Mouse (Mus musculus) liver, embryonic 13.5 days (tissue): ENCODE data around the gene Cobll1. TPM values are rescaled to one million over a fixed set of nuclear protein-coding genes. Genes with fewer than 3 reads are reported as not detected.

ENCODE experiments used
- ATAC-seq: fragments of 200-750 bp; cut with Nextera tagmentation; 2 replicates; pipeline ENCODE4 v1.8.0; 2017; ENCODE audit warnings: low read depth, mild to moderate bottlenecking, moderate number of reproducible peaks, moderate library complexity
- DNase-seq: peaks from one replicate; pipeline ENCODE4 v3.0.0; 2022
- H3K27ac ChIP-seq: fragments of 300-500 bp; sonication (generic); 2 replicates; pipeline ENCODE4 v1.5.1; 2015; ENCODE audit warnings: moderate library complexity, mild to moderate bottlenecking, inconsistent platforms
- H3K27me3 ChIP-seq: fragments of 300-500 bp; sonication (generic); 2 replicates; pipeline ENCODE4 v1.6.1; 2015; ENCODE audit warnings: mild to moderate bottlenecking, inconsistent platforms
- H3K36me3 ChIP-seq: fragments of 300-500 bp; sonication (generic); 2 replicates; pipeline ENCODE4 v1.6.1; 2015; ENCODE audit warnings: mild to moderate bottlenecking, inconsistent platforms
- H3K4me1 ChIP-seq: fragments of 300-500 bp; sonication (generic); replicated peaks from 2 replicates; pipeline ENCODE4 v1.6.1; 2015; ENCODE audit warnings: inconsistent platforms
- H3K4me2 ChIP-seq: fragments of 300-500 bp; sonication (generic); 2 replicates; pipeline ENCODE4 v1.6.1; 2015; ENCODE audit warnings: inconsistent platforms, mild to moderate bottlenecking, moderate library complexity
- H3K4me3 ChIP-seq: fragments of 300-500 bp; sonication (generic); replicated peaks from 2 replicates; pipeline ENCODE4 v1.5.1; 2015; ENCODE audit warnings: mild to moderate bottlenecking, inconsistent platforms
- H3K9ac ChIP-seq: fragments of 300-500 bp; sonication (generic); 2 replicates; pipeline ENCODE4 v1.6.1; 2015; ENCODE audit warnings: mild to moderate bottlenecking, inconsistent platforms
- H3K9me3 ChIP-seq: fragments of 300-500 bp; sonication (generic); replicated peaks from 2 replicates; pipeline ENCODE4 v1.6.1; 2016; ENCODE audit warnings: inconsistent platforms
- WGBS: fragments of 180-500 bp; shearing (Covaris S2); methylation state at CpG from one replicate; pipeline ENCODE4 v1.1.7; 2015; ENCODE audit not compliant: insufficient replicate concordance; 5-methylcytosine and 5-hydroxymethylcytosine counted together
- polyA plus RNA-seq: library from polyadenylated mRNA; unstranded; fragments of >200 nt; fragmentation: Nextera tagmentation; extraction: Ambion mirVana; gene quantifications from 2 replicates; pipeline ENCODE4 v1.2.1, GENCODE M21; 2015

The Cobll1 gene
- polyA plus RNA-seq, 1 experiment from 2014 or later, result 2.3 TPM

DNA sequence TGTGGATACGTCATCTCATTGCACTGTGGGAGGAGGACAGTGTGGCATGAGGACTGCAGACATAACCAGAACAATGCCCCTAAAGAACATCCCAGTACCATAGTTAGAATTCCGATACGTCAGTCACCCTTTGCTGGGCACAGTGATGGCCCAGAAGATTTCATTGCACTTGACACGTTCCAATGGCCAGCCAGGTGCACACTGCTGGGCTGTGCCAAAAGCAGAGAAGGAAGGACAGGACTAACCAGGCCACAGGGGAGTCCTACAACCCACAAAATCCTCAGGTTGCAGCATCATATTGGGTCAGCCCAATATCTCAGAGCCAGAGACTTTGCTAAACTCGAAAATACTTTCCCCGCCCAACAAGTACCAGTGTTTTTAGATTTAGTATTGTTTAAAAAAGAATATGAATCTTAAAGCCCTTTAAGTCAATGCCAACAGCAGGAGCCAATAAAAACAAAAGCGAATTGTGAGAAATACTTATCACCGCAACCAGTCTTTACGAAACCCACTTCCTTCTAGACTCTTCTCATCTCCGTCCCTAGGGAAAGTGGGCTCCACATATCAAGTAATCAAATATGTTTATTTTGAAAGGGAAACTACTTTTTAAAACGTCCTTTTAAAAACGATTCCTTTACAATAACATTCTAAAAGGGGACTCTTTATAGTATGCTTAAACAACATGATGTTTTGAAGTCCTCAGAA, 46.0 kb downstream of the Cobll1 start:
- Histone ChIP-seq H3K4me2 (no peak overlapping the region), H3K36me3 (no peaks in the 10 kb centered on the region), H3K27me3 (no peaks in the 10 kb centered on the region), H3K4me1 (peaks cover 13% of the 10 kb centered on the region; the same call in 1 of the 2 replicates), H3K4me3 (no peak overlapping the region), H3K27ac (no peak overlapping the region), H3K9ac (no peak overlapping the region), H3K9me3 (no peaks in the 10 kb centered on the region)
- DNase-seq, result no peak
- WGBS, result 51% methylated on average over 12 of the region's 12 CpGs
- ATAC-seq, result no peak

DNA sequence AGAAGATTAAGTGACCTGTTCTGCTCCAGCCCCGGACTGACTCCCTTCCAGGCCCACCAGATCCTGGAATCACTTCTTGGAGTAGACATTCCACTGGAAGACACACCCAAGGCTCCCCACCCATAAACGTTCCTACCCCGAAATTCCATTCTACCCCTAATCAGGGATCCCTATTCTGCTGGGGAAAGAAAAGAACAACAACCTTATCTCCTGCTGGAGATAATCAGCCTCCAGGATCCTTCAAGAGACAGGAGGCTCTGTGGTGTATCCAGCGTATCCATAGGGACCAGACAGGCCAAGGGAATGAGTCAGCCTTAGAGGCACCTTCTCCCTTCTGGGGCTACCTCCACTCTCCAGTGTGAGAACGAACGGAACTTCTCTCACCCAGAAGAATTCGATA, 47.8 kb downstream of the Cobll1 start:
- WGBS, result 46% methylated on average over 7 of the region's 7 CpGs
- Histone ChIP-seq H3K9ac (no peak overlapping the region), H3K27ac (no peak overlapping the region), H3K9me3 (no peaks in the 10 kb centered on the region), H3K27me3 (no peaks in the 10 kb centered on the region), H3K4me2 (no peak overlapping the region), H3K36me3 (no peaks in the 10 kb centered on the region), H3K4me3 (no peak overlapping the region), H3K4me1 (peaks cover 15% of the 10 kb centered on the region; the same call in 1 of the 2 replicates)
- DNase-seq, result no peak
- ATAC-seq, result no peak

- WGBS, result 15% methylated on average over 7 of the region's 7 CpGs
- H3K4me2 ChIP-seq, result no peak overlapping the region
- H3K4me1 ChIP-seq, result peaks cover 15% of the 10 kb centered on the region; the same call in 1 of the 2 replicates
- peak; percentile 53; the same call in 1 of the 2 replicates for ATAC-seq
- no peak overlapping the region for H3K4me3 ChIP-seq
- H3K36me3 ChIP-seq, result no peaks in the 10 kb centered on the region
- no peaks in the 10 kb centered on the region for H3K27me3 ChIP-seq
- H3K9me3 ChIP-seq, result no peaks in the 10 kb centered on the region
- no peak overlapping the region for H3K27ac ChIP-seq
- H3K9ac ChIP-seq, result no peak overlapping the region
- peak; percentile 0 for DNase-seq
Observed at GRCm38 (mm10) chr2:65189346-65189745, 49.9 kb downstream of the Cobll1 start.

DNA sequence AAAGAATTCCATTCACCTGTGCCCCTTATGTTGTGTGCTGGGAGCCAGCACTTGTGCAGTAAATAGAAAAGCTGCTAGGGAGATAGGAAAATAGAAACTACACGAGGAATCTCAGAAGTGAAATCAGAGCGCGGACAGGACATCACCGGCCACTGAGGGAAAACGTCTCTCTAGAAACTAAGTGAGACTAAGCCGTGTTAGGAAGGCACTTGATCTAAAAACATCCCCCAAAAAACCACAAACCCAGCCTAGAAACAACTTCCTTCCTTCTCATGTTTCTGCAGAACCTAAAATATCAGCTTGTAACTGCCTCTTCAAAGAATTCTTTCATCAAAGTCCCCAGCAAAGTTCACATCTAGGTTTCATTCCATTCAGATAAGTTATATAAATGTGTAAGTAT, 50.6 kb downstream of the Cobll1 start:
- ATAC-seq, result no peak
- DNase-seq, result no peak
- no peaks in the 10 kb centered on the region for H3K27me3 ChIP-seq
- peaks cover 15% of the 10 kb centered on the region; the same call in 1 of the 2 replicates for H3K4me1 ChIP-seq
- 11% methylated on average over 6 of the region's 6 CpGs for WGBS
- H3K9ac ChIP-seq, result no peak overlapping the region
- no peak overlapping the region for H3K4me2 ChIP-seq
- no peaks in the 10 kb centered on the region for H3K36me3 ChIP-seq
- no peak overlapping the region for H3K27ac ChIP-seq
- H3K9me3 ChIP-seq, result no peaks in the 10 kb centered on the region
- H3K4me3 ChIP-seq, result no peak overlapping the region

DNA sequence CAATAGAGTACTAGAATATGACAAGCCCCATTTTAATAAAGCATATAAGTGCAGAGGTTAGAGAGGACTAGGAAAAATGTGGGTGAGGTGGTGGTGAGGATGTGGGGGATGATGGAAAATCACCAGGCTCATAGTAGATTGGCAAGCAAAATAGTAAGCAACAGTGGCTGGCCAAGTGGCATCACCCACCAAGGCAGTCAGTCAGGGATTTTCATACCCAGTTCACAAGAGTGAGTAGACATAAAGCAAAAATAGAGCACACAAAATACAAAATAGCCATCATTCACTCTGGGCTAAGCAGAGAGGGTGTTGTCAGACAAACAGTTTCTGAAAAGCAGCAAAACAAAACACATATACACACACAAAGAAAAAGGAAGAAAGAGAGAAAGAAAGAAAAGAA, 51.6 kb downstream of the Cobll1 start:
- DNase-seq (no peak), ATAC-seq (no peak)
- H3K27me3 ChIP-seq, result no peaks in the 10 kb centered on the region

GRCm38 (mm10) chr2:65187164-65187563, 52.0 kb downstream of the Cobll1 start:
- Histone ChIP-seq H3K4me2 (no peak overlapping the region), H3K27me3 (no peaks in the 10 kb centered on the region), H3K36me3 (no peaks in the 10 kb centered on the region), H3K27ac (no peak overlapping the region), H3K4me3 (no peak overlapping the region), H3K9ac (no peak overlapping the region), H3K4me1 (peaks cover 19% of the 10 kb centered on the region; the same call in 1 of the 2 replicates), H3K9me3 (no peaks in the 10 kb centered on the region)
- 63% methylated on average over 3 of the region's 3 CpGs for WGBS
- ATAC-seq (no peak), DNase-seq (no peak)

More for the DNA sequence above, 51.6 kb downstream of the Cobll1 start:
- Histone ChIP-seq H3K27ac (no peak overlapping the region), H3K4me3 (no peak overlapping the region), H3K4me2 (no peak overlapping the region), H3K9me3 (no peaks in the 10 kb centered on the region), H3K9ac (no peak overlapping the region), H3K36me3 (no peaks in the 10 kb centered on the region), H3K4me1 (peaks cover 15% of the 10 kb centered on the region; the same call in 1 of the 2 replicates)

DNA sequence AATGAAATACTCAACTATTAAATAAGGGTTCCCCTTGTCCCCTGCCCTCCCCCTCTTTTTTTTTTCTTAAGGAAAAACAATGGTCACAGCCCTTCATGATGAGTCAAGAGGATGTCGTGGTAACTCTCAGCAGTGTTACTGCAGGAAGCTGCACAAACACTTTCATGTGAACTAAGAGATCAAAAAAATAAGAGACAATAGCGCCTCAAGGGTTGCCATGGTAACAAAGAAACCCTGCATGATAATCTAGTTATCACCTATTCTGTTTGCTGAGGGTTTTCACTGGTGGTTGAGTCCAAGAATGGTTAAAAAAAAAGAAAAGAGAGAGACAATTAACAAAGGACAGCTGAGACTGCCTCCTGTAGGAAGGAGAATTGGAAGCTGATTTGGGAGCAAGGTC, 56.5 kb downstream of the Cobll1 start:
- H3K9ac ChIP-seq, result no peak overlapping the region
- H3K27me3 ChIP-seq, result no peaks in the 10 kb centered on the region
- no peak overlapping the region for H3K27ac ChIP-seq
- no peaks in the 10 kb centered on the region for H3K9me3 ChIP-seq
- WGBS, result 20% methylated on average over 2 of the region's 2 CpGs
- no peak for DNase-seq
- H3K4me2 ChIP-seq, result no peak overlapping the region
- no peak for ATAC-seq
- H3K4me3 ChIP-seq, result no peak overlapping the region
- no peaks in the 10 kb centered on the region for H3K36me3 ChIP-seq
- H3K4me1 ChIP-seq, result peaks cover 19% of the 10 kb centered on the region

DNA sequence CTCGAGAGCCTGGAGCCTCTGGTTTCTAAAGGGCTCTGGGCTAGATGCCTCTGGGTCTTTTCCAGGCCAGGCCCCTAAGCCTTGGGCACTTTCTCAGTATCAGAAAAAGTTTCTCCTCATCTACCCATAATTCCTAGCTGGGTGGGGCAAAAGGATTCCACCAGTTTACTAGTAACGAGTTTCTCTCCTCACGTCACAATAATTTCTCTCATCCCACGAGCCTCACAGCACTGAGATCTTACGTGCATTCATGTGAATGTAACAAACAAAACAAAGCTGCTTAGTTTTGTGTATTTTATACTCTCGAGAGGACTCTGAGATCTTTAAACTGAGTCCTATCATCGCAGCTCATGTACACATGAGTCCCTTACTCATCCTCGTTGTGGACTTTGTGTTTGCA, 57.5 kb downstream of the Cobll1 start:
- Histone ChIP-seq H3K4me1 (peaks cover 19% of the 10 kb centered on the region), H3K9me3 (no peaks in the 10 kb centered on the region), H3K4me3 (no peak overlapping the region), H3K4me2 (no peak overlapping the region), H3K36me3 (no peaks in the 10 kb centered on the region), H3K27ac (no peak overlapping the region), H3K9ac (no peak overlapping the region), H3K27me3 (no peaks in the 10 kb centered on the region)
- ATAC-seq (no peak), DNase-seq (no peak)
- 67% methylated on average over 8 of the region's 8 CpGs for WGBS

- Histone ChIP-seq H3K36me3 (no peaks in the 10 kb centered on the region), H3K4me1 (peaks cover 19% of the 10 kb centered on the region), H3K9ac (no peak overlapping the region), H3K9me3 (no peaks in the 10 kb centered on the region), H3K4me2 (peak overlapping the region; percentile 28), H3K4me3 (no peak overlapping the region), H3K27me3 (no peaks in the 10 kb centered on the region), H3K27ac (no peak overlapping the region)
- no peak for DNase-seq
- ATAC-seq, result peak; percentile 36; the same call in 1 of the 2 replicates
- WGBS, result 17% methylated on average over 9 of the region's 9 CpGs
Observed at GRCm38 (mm10) chr2:65181066-65181716, 58.0 kb downstream of the Cobll1 start.

- H3K4me1 ChIP-seq, result 0 out of 2 replicates have a peak, but pooled peaks cover 6% of the 10 kb centered on the region
- WGBS, result 50% methylated on average over 5 of the region's 5 CpGs
- H3K9ac ChIP-seq, result no peak overlapping the region
- no peak overlapping the region for H3K4me3 ChIP-seq
- DNase-seq (no peak), ATAC-seq (no peak)
- H3K27me3 ChIP-seq, result no peaks in the 10 kb centered on the region
- no peak overlapping the region for H3K4me2 ChIP-seq
- H3K27ac ChIP-seq, result no peak overlapping the region
- no peaks in the 10 kb centered on the region for H3K9me3 ChIP-seq
- no peaks in the 10 kb centered on the region for H3K36me3 ChIP-seq
Observed at GRCm38 (mm10) chr2:65175645-65176044, 63.6 kb downstream of the Cobll1 start.

GRCm38 (mm10) chr2:65172071-65172470, 67.1 kb downstream of the Cobll1 start:
- 0 out of 2 replicates have a peak, but pooled peaks cover 5% of the 10 kb centered on the region for H3K4me1 ChIP-seq
- ATAC-seq (no peak), DNase-seq (no peak)
- no peak overlapping the region for H3K4me3 ChIP-seq
- H3K4me2 ChIP-seq, result no peak overlapping the region
- H3K27ac ChIP-seq, result no peak overlapping the region
- no peaks in the 10 kb centered on the region for H3K36me3 ChIP-seq
- no peaks in the 10 kb centered on the region for H3K9me3 ChIP-seq
- H3K27me3 ChIP-seq, result no peaks in the 10 kb centered on the region
- WGBS, result 57% methylated on average over 6 of the region's 6 CpGs
- H3K9ac ChIP-seq, result no peak overlapping the region

DNA sequence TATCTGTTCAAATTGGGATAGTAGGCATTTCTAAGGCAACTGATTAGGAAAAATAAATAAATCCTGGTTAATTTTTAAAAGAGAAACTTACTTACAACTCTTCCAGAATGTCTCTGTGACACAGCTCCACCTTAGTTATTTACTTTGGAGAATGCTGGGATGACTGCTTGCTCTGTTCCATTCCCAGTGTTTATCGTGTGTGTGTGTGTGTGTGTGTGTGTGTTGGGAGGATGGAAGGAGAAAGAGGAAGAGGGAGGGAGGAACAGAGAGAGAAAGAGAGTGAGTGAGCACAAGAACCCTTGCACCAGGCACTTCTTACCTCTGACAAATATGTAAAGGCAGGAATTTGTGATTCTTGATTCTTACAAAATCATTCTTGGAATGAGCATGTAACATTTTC, 67.7 kb downstream of the Cobll1 start:
- Histone ChIP-seq H3K36me3 (no peaks in the 10 kb centered on the region), H3K27ac (no peak overlapping the region), H3K4me3 (no peak overlapping the region), H3K9ac (no peak overlapping the region), H3K4me2 (no peak overlapping the region), H3K27me3 (no peaks in the 10 kb centered on the region), H3K4me1 (0 out of 2 replicates have a peak, but pooled peaks cover 5% of the 10 kb centered on the region), H3K9me3 (no peaks in the 10 kb centered on the region)
- WGBS, result 26% methylated on average over 1 of the region's 1 CpGs
- no peak for DNase-seq
- ATAC-seq, result no peak
